Mouse (Mus musculus): ENCODE measurements around the gene Hoxd3.

DNA sequence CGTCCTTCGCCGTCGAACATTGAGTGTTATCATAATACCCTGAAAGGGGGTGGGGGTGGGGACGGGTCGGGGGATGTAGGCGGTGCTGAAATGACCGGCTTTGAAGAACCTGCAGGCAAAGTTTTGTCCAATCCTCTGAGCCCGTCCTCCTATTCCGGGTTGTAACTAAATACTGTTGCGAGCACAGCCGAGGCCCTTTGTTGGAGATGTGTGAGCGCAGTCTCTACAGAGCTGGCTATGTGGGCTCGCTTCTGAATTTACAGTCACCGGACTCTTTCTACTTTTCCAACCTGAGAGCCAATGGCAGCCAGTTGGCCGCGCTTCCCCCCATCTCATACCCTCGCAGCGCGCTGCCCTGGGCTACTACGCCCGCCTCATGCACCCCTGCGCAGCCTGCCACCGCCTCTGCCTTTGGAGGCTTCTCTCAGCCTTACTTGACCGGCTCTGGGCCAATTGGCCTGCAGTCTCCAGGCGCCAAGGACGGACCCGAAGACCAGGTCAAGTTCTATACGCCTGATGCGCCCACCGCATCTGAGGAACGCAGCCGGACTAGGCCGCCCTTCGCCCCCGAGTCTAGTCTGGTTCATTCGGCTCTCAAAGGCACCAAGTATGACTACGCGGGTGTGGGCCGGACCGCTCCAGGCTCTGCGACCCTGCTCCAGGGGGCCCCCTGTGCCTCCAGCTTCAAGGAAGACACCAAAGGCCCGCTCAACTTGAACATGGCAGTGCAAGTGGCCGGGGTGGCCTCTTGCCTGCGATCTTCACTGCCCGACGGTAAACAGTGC, 36.7 kb upstream of the Hoxd3 start, which contains the start of gene Hoxd12:
- no peak for TF ChIP-seq CTCF (IDR thresholded peaks at IDR 0.05; ENCODE audit: low read depth)
- no peak for TF ChIP-seq EP300 (optimal IDR thresholded peaks at IDR 0.05)

All from stomach, postnatal 0 days (tissue).